Mouse (Mus musculus) kidney, adult 2 months (tissue): ENCODE results near the gene Ska3.

Source experiments
- CTCF ChIP-seq: fragments of 200-500 bp; conservative IDR thresholded peaks from 2 replicates; pipeline ENCODE4 v1.5.1; 2011; ENCODE audit warnings: low read depth, mild to moderate bottlenecking, control low read depth, low read length, moderate library complexity, mixed read lengths; ENCODE audit not compliant: insufficient read depth, insufficient read length
- POLR2A ChIP-seq: fragments of 200-500 bp; IDR thresholded peaks from one replicate; pipeline ENCODE4 v1.6.1; 2011; ENCODE audit warnings: low read depth, low read length, control low read depth

GRCm38 (mm10) chr14:57835157-57835556, 9.2 kb upstream of the Ska3 start:
- TF ChIP-seq CTCF (no peak), POLR2A (no peak)
